Comparison of ENCODE assay signal across 7 mouse cellular contexts in genomic region chr10:30629513-30629912, GRCm38 (mm10). TPM values are rescaled to one million over a fixed set of nuclear protein-coding genes. Genes with fewer than 3 reads are reported as not detected.
DNase-seq lines count a peak whose midpoint lies in the region; ATAC-seq and TF ChIP-seq lines count a peak whose summit lies in the region.

Gene Hint3, minus strand, starts transcription at chr10:30629632.

- H3K36me3 ChIP-seq in forebrain, embryonic 15.5 days, result no peaks in the 10 kb centered on the region
- H3K36me3 ChIP-seq in hindbrain, embryonic 13.5 days, result no peaks in the 10 kb centered on the region
- no peaks in the 10 kb centered on the region for H3K36me3 ChIP-seq in liver, postnatal 0 days (replicated peaks; ENCODE audit: insufficient read depth, low read length)

- no peaks in the 10 kb centered on the region for H3K9me3 ChIP-seq in forebrain, embryonic 15.5 days
- no peaks in the 10 kb centered on the region for H3K9me3 ChIP-seq in hindbrain, embryonic 13.5 days
- no peaks in the 10 kb centered on the region for H3K9me3 ChIP-seq in liver, postnatal 0 days (ENCODE audit: low read length)

- no peak for ATAC-seq in CD4-positive, CD25-positive, alpha-beta regulatory T cell, adult 4 months
- ATAC-seq in Patski, result no peak
- ATAC-seq in forebrain, embryonic 15.5 days (replicated peaks), result no peak
- ATAC-seq in hindbrain, embryonic 13.5 days (ENCODE audit: low FRiP score), result no peak
- ATAC-seq in liver, postnatal 0 days, result no peak

- POLR2A ChIA-PET in Patski (lab: Charles Lee), result no interaction called here

- no peak within 1 kb of the TSS for H3K27ac ChIP-seq in forebrain, embryonic 15.5 days (replicated peaks)
- H3K27ac ChIP-seq in hindbrain, embryonic 13.5 days, result no peak within 1 kb of the TSS
- no peak within 1 kb of the TSS for H3K27ac ChIP-seq in liver, postnatal 0 days (ENCODE audit: low read depth)

- no peak within 1 kb of the TSS for H3K4me2 ChIP-seq in forebrain, embryonic 15.5 days (replicated peaks)
- no peak within 1 kb of the TSS for H3K4me2 ChIP-seq in hindbrain, embryonic 13.5 days
- H3K4me2 ChIP-seq in liver, postnatal 0 days (ENCODE audit: low read depth, low read length), result no peak within 1 kb of the TSS

- CTCF ChIA-PET in Patski (lab: Charles Lee), result no interaction called here

- no peak within 1 kb of the TSS for H3K4me3 ChIP-seq in forebrain, embryonic 15.5 days
- no peak within 1 kb of the TSS for H3K4me3 ChIP-seq in hindbrain, embryonic 13.5 days
- no peak within 1 kb of the TSS for H3K4me3 ChIP-seq in liver, postnatal 0 days (ENCODE audit: low read depth, low read length)

- H3K4me1 ChIP-seq in forebrain, embryonic 15.5 days, result 0 out of 2 replicates have a peak, but pooled peaks cover 2% of the 10 kb centered on the region
- H3K4me1 ChIP-seq in hindbrain, embryonic 13.5 days (replicated peaks), result no peaks in the 10 kb centered on the region
- H3K4me1 ChIP-seq in liver, postnatal 0 days (ENCODE audit: insufficient read depth), result no peaks in the 10 kb centered on the region

- WGBS in forebrain, embryonic 15.5 days, result 85% methylated on average over 3 of the region's 3 CpGs
- WGBS in hindbrain, embryonic 13.5 days, result 95% methylated on average over 3 of the region's 3 CpGs
- WGBS in liver, postnatal 0 days (ENCODE audit: insufficient replicate concordance), result 77% methylated on average over 3 of the region's 3 CpGs

- no peak for TF ChIP-seq CTCF in Patski (IDR thresholded peaks at IDR 0.05)
- TF ChIP-seq CTCF in liver, postnatal 0 days (IDR thresholded peaks at IDR 0.05; ENCODE audit: low read depth), result no peak

- no peak for TF ChIP-seq EP300 in liver, postnatal 0 days (IDR thresholded peaks at IDR 0.05; ENCODE audit: low read depth)

- H3K27me3 ChIP-seq in Patski, result no peaks in the 10 kb centered on the region
- no peaks in the 10 kb centered on the region for H3K27me3 ChIP-seq in forebrain, embryonic 15.5 days
- H3K27me3 ChIP-seq in hindbrain, embryonic 13.5 days, result no peaks in the 10 kb centered on the region
- H3K27me3 ChIP-seq in liver, postnatal 0 days (ENCODE audit: insufficient read depth, low read length), result no peaks in the 10 kb centered on the region

- H3K9ac ChIP-seq in forebrain, embryonic 15.5 days (replicated peaks), result no peak within 1 kb of the TSS
- H3K9ac ChIP-seq in hindbrain, embryonic 13.5 days, result no peak within 1 kb of the TSS
- no peak within 1 kb of the TSS for H3K9ac ChIP-seq in liver, postnatal 0 days (replicated peaks)

- no peak for DNase-seq in Patski (ENCODE audit: low read depth, low spot score)
- DNase-seq in liver, postnatal 0 days, result no peak
- DNase-seq in testis, postnatal 14 days (ENCODE audit: low spot score), result no peak
- DNase-seq in B cell, adult 2 months, result no peak

- in situ Hi-C loops in Patski (cut with MboI; ENCODE audit: low pct_unique_long_range_greater_than_20kb), result no loop called here

RNA-seq across cellular contexts. Expression of gene Hint3, which starts in this region (rescaled TPM):
- 10 to 100 TPM; 42.7 to 50.5 TPM for polyA plus RNA-seq in CD4-positive, CD25-positive, alpha-beta regulatory T cell, adult 4 months (2017; shearing (Covaris generic))
- polyA plus RNA-seq in Patski (2021), result 19.0 TPM
- polyA plus RNA-seq in forebrain, embryonic 15.5 days (2015; fragmentation: Nextera tagmentation; extraction: Ambion mirVana), result 22.9 and 25.6 TPM in 2 replicates
- 19.1 and 21.5 TPM in 2 replicates for polyA plus RNA-seq in hindbrain, embryonic 13.5 days (2015; fragmentation: Nextera tagmentation; extraction: Ambion mirVana)
- polyA plus RNA-seq in liver, postnatal 0 days (2015; fragmentation: Nextera tagmentation; extraction: Ambion mirVana), result 38.9 and 39.5 TPM in 2 replicates
